Mouse (Mus musculus) adrenal gland, adult 18-20 months (tissue): ENCODE measurements around the gene Kat8. TPM values are rescaled to one million over a fixed set of nuclear protein-coding genes. Genes with fewer than 3 reads are reported as not detected.
"Not testable (repeated sequence)": the region's sequence is repeated elsewhere in the genome, so short reads cannot be mapped to it uniquely, and the experiment has no call there.

Experiments
- DNase-seq, 2 experiments: peaks; one replicate each; pipeline ENCODE4 v3.0.0; 2021 to 2022; ENCODE audit warnings: low spot score in 2 of 2
- total RNA-seq, 2 experiments: library from RNA; stranded (reverse); gene quantifications; 1 replicate in 1 of 2; 2 replicates in 1 of 2; pipeline ENCODE4 v1.2.3; 2021

The Kat8 gene
- total RNA-seq, 2 experiments from 2014 or later, result 27.1 to 30.2 TPM

DNA sequence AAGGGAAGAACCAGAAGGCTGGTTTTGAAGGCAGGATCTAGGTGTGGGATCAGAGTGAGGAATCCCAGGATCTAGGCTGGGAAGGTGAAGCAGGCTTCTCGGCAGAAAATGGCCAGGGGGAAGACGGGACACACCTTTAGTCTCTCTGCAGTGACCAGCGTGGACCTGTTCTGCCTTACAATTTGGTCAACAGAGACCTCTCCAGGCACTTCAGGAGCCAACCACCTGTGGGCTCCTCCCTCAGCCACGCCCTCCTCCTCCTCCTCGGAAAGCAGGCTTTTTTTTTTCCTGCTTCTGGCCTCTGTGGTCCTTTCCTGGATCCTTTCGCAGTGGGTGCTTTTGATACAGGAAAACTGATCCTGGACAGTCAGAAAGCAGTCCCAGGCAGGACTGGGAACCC, 17.6 kb downstream of the Kat8 start, which contains the start of gene Prss8:
Prss8 (minus strand) TSS at position 182 of the 400 bp plus-strand sequence.
- DNase-seq, result no peak

DNA sequence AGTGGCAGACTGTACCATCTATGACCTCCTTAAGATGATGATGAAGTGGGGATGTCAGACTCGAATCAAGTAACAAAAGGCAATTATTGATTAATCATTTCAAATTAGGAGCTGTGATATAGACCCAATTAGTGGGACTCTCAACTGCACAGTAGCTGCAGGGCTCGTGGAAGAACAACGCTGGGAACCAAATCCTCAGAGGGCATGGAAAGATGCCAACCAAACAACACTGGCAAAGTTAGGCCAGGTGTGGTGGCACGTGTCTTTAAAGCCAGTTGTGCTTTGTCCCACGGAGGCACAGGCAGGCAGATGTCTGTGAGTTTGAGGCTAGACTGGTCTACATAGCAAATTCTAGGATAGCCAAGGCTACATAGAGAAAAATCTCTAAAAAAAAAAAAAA, 18.3 kb downstream of the Kat8 start:
- no peak for DNase-seq

DNA sequence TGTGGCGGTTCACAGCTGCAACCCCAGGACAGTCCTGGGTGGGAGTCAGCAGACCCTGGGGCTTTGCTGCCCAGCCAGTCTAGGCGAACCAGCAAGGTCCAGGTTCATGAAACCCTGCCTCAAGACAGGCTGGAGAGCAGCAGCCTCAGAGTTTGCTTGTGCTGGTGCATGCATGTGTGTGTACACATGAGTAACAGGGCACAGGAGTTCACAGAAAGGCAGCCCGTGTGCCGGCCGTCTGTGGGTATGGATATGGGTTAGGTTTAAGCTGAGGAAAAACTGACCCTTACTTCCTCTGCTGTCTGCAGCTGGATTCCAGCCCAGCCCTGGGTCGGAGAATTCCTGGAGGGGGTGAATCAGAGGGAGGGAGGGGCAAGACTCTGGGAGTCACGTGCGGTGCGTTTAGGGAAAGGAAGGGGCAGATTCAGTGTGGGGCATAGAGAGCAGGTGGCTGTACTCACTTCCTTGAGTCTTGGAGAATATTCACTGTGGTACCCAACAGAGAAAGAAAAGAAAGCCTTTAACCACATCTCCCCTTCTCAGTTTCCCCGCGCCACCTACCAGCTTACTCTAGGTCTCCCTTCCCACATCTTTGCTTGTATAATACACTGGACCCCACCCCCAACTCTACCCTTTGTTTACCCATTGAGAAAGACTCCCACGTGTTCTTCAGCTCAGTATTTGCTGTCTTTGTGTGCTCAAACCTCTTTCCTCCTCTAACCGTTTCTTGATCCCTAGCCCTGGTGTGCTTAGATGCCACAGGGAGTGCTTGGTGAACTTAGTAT, 19.2 kb downstream of the Kat8 start:
- DNase-seq, result peak in 1 of 2 experiments; percentile 32

DNA sequence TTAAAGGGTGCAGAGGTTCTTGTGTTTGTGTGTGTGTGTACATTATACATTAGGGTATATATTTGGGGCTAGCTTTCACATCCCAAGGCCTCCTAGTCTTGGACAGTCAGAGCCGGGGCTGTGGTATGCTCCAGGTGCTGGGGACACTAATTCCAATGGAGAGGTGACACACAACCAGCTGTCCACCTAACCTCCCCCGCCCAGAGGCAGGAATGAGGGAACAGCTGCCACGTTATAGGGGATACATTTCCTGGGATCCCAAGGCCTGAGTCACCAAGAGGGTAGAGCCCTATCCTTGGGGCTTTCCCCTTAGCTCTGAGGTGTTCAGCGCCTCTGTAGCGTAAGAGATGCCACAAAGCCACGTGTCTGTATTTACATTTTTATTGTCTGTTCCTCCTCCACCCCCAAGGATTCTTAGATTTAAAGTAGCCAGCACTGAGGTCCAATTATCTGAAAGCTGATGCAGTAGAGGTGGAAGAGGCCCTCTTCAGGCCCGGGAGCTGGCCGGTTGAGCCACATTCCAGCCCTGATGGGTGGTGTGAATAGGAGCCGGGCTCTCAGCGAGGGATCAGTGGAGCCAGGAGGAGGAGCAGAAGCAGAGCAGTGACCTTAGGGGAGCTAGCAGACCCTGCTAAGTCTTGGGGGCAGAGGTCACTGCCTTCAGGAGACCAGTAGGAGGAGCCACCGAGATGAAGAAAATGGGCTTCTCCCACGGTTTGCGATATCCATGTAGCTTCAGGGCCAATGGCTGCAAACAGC, 20.1 kb downstream of the Kat8 start:
- no peak for DNase-seq

DNA sequence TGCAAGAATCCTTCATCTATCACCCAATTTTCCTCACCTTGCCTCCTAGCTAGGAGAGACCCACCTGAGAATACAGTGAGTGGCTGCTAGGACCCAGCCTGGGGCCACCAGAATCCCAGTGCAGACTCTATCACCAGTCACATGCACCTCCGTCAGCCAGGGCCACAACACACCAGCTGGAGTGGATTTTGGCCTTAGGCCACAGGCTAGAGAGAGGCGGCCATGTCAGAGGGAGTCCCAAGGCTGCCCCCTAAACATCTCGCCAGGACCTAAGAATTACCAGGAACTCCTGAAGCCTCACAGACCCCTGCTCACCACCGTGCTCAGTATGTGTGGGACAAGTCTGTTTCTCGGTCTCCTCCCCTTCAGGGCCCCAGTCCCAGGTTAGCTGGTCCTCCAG, 21.8 kb downstream of the Kat8 start:
- DNase-seq, result no peak

DNA sequence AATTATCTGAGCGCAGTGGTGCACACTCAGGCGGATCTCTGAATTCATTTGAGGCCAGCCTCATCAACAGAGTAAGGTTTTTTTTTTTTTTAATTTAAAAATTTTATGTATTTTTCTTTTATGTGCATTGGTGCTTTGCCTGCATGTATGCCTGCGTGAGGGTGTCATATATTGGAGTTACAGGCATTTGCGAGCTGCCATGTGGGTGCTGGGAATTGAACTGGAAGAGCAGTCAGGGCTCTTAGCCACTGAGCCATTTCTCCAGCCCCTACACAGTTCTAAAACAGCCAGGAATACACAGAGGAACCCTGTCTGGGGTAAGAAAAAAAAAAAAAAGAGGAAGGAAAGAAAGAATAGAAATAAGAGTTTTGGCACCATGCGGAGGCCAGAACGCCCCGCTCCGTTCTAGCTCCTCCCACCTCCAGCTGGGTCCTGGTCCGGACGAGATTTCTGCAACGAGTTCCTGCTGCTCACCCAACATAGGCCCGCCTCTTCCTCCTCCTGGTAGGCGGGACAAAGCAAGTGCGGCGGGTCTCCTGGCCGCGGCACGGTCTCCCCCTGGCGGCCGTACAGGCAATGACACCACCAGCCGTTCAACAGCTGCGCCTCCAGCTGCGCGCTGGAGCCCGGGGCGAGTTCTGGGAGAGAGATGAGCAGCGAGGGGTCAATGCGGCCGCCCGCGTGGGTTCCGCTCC, 22.9 kb downstream of the Kat8 start:
- DNase-seq, result peak; percentile 95

DNA sequence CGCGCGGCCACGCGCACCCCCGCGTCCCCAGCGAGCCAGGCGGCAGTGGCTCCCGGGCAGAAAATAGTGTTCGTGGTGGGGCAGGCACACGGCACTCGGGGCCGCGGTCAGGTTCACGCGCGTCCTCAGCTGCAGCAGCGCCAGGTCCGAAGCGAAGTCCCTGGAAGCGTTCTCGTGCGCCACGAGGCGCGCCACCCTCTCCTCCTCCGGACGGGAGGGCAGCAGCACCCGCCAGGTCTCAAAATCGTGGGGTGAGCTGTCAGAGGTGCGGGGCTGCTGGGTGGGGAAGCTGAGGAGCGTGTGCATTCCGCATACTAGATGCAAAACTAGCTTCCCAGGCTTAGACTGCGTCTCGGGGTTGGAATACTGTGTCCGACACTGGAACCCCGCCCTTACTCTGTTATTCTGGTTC, 23.4 kb downstream of the Kat8 start:
- no peak for DNase-seq

DNA sequence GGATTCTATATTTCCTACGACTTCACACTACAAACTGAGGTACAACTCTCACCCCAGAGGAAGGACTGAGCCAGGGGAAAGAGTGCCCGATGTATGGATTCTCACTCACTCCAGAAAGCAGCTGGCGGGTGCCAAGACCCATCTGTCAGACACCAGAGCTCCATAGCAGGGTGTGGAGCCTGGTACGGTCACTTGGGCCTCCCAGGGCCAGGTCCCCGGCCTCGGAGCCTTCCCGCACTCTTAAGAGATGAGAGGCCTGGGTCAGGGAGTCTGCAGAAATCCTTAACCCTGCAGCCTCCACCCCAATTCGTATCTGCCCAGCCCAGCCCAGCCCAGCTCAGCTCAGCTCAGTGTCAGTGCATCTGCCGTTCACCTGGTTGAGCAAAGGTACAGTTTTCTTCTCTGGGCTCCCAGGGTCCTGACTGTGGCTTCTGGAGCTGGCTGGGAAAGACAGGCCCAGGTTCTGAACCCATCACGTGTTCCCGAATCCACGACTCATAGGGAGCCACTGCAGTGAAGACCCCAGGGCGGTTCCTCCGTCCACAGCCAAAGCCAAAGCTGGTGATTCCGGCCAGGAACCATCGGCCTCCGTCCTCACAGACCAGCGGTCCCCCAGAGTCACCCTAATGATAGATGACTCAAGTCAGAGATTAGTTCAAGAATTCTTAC, 24.0 kb downstream of the Kat8 start:
- DNase-seq, result no peak

DNA sequence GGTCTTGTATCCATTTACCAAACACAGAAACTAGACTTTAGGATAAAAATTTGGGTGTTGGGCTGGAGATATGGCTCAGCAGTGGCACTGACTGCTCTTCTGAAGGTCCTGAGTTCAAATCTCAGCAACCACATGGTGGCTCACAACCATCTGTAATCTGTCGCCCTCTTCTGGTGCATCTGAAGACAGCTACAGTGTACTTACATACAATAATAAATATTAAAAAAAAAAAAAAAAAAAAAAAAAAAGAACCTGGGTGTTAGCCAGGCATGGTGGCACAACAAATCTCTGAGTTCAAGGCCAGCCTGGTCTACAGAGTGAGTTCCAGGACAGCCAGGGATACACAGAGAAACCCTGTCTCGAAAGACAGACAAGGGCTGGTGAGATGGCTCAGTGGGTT, 29.8 kb downstream of the Kat8 start:
- DNase-seq, result not testable (repeated sequence)

DNA sequence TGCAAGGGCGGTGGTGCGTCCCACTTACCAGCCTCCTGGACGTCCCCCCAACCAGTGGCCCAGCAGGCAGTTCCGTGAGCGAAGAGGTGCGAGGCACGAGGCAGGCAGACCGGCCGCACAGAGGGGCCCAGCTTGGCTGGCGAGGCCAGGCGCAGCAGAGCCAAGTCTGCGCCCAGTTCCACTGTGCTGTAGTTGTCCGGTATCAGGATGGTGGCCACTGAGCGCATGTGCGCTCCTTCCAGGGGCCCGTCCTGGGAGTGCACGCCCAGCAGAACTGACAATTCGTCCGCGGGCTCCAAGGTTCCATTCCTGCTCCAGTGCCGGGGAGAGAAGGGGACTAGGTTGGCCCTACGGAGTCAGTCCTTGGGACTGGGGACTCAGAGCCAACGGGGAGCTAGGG, 32.3 kb downstream of the Kat8 start:
- DNase-seq, result no peak

DNA sequence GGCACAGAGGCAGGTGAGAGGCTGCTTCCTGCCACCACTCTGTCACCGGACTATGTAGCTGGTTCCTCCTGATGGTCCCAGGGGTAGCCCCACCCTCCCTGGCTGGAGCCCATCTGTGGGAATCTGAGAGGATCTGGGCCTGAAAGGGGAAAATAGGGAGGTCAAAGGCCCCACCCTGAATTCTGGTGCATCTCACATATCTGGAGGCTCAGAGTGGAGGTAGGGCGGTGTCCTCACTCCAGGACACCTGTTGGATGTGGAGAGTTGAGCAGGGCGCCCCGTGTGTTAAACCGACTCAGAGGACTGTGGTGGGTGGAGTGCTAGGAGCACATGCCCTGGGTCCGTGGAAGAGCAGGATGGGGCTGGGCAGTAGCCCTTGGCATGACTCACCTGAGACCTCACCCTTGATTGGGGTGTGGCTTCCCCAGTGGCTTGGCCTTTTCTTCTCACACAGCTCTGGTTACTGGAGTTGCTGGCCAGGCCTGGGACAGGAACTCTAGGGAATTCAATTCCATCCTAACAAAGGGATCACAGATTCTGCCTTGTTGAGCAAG, 34.2 kb downstream of the Kat8 start, which contains the start of gene Prss36:
Prss36 (minus strand) TSS at position 256 of the 554 bp plus-strand sequence.
- DNase-seq, result no peak

DNA sequence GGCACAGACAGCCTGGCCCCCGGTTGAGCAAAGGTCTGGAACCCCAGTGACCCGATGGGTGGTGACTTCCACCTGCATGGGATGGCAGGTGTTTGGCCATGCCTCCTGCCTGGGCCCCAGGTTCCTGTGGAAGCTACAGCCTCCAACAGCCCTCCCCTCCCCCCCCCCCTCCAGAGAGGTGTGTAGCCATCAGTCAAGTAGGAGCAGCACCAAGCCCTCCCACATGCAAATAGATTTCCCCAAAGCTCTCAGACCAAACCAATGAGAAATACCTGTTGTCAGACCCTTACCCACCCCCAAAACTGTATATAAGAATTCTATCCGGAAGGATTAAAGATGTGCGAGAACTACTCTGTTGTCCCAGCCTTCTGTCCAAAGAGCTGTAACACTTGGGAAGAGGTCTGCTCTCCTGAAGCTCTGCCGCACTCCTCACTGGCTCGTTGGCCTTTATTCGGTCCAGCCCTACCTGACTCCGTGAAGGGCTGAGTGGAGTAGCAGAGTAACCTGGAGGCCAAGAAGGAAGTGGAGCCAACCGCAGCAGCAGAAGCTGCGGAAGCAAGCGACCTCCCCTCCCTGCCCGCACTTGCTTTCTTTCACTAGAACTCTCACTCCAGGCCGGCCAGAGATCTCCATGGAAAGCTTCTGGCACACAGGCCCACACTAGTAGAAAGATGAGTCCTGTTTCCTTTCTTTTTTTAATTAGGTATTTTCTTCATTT, 40.7 kb downstream of the Kat8 start:
- DNase-seq, result no peak

DNA sequence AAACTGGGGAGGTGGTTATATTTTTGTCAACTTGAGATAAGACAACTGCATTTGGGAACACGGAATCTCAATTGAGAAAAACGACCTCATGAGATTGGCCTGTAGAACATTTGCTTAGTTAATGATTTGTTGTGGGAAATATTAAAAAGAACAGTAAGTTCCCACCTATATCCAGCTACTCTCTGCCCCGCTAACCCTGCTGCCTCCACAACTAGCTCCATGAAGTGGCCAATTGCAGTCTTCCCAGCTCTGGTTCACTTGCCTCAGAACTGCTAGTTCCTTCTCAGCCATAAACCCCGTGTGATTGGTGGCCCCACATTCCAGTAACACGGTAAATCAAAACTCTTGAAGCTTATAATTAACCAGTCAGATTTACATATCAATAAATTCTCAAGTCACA, 47.0 kb downstream of the Kat8 start:
- DNase-seq, result no peak

DNA sequence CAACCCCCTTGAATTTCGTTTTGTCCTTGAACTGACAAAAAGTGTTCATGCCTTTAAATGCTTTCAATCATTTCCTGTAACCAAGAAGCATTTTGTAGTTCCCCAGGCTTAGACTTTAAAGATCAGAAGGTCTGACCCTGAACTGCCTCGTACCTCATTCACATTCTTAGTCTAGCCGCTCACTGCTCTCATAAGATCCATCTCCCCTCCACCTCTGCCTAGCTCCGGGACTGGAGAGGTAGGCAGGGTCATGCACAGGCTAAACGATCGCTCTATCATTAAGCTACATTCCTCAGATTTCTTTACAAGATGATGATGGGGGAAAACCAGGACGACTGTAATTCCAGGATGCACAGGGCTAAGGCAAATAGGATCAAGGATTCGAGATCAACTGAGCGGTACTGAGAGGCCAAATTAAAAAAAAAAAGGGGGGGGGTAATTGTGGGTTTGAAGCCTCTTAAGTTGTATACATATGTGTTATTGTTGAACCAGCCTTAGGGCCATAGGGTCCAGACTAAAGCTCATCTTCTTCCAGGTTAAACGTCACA, 54.1 kb downstream of the Kat8 start:
- no peak for DNase-seq

DNA sequence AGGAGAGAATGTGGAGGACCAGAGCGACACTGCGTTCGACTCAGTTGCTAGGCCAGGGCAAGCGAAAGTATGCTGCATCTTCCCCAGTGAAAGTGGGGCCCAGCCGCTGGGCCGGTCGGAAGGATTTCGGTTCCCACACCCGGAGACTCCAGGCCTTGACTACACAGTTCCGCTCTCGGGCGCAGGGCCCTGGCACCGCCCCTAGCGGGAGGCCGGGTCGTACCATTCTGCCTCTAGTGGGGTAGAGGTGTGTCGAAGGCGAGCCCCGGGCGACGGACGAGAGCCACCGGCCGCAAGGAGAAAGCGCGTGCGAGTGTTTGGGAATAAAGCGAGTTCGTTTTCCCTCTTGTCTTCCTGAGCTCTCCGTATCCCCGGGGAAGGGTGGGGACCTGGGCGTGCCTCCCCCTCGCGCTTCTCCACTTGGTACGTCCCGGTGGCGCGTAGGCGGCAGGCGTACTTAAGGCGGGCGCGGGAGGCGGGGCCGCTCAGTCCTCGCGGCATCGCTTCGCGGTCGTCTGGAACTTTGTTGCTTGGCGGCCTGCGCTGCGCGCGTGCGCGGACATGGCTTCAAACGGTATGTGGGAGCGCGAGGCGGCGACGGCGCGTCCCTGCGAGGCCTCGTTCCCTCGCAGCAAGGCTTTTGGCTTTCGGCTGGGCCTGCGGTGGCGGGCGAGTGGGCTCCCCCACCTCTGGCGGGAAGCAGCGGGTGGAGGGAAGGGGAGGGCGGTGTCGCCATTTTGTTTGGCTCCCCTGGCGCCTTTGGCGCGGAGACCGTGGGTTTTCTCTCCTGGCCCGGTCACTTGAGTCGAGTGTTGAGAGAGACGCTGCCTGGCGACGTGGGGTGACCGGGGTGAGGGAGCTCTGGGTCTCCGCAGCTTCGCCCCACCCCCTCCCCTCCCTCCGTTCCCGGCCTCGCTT, 54.9 kb downstream of the Kat8 start, which contains the start of gene Fus:
Fus (plus strand) TSS at position 454 of the 918 bp plus-strand sequence.
- peak; percentile 98 for DNase-seq

DNA sequence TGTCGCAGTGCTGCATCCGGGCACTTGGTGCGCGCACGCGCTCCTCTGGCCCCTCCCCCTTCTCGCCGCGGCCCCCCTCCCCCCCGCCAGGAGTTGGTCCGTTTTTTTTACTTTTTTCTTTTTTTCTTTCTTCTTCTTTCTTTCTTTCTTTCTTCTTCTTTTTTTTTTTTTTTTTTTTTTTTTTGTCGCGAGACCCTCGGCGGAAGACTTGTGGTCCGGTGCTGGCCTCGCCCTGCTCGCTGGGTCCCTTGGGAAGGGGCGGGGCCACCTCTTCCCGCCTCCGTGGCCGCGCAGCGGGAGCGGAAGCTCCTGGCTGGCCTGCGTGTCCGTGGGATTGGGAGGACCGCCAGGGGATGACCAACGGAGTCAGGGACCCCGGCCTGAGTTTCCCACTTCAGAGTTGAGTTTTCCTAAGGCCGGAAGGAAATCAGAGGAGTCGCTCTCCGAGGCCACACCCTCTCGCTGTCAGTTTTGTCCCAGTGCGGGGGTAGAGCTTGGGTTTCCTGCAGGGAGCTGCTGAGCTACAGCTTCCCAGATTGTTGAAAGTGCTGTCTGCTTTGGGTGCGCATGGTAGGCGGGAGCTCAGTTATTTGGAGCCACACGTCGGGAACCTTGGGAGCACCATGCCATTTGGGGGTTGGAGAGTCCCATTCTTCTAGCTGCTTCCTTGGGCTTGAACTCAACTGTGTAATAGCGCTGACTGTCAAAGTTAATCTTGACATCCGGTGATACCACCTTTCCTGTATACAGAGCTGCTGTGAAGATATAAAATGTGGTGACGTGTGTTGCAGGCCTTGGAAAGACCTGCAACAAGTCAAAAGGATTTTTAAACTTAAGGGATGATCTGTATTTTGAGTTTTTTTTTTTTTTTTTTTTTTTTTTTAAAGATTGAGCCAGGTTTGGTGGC, 55.9 kb downstream of the Kat8 start:
- peak; percentile 63 to 79 for DNase-seq

DNA sequence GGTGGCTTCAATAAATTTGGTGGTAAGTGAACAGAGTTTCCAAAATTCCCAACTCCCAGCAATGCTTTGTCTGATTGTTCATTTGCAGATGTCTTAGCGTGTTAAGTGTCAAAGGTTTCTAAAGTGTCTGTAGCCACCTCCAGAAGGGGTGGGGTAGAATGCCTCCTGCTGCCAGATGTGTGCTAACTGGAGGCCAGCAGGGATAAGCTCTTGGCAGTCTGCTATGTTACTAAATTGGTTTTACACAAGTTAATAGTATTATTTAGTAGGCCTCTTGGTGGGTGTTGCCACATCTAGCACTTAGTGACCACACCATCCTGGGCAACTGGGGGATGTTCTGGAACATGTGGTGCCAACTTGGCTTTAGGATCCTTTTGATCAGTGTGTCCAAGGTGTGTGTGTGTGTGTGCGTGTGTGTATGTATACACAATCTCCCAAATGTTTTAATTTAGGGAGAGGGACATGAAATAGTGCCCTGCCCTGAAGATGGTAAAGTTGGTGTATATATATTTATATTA, 62.2 kb downstream of the Kat8 start:
- no peak for DNase-seq
